Mouse (Mus musculus): ENCODE data around the gene Prkcz.
A peak's percentile ranks its signal among the peaks of the same experiment; 100 is the strongest.

Prkcz gene

DNA sequence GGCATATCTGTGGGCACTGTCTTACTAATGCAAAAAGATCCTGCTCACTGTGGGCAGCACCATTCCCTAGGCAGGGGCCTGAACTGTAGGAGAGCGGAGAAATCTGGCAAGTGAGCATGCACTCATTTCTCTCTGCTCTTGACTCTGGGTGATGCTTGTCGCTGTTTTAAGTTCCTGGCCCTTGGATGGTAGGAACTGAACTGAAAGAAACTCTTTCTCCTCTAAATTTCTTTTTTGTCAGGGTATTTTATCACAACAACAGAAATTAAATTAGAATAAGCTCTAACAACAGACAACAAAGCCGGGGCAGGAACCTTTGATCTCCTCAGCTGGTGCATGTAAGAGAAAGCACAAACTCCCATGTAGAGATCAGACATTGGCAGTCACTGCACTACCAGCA, 46.1 kb downstream of the Prkcz start:
- DNase-seq (ENCODE audit: low spot score in 2 of 2): no peak

DNA sequence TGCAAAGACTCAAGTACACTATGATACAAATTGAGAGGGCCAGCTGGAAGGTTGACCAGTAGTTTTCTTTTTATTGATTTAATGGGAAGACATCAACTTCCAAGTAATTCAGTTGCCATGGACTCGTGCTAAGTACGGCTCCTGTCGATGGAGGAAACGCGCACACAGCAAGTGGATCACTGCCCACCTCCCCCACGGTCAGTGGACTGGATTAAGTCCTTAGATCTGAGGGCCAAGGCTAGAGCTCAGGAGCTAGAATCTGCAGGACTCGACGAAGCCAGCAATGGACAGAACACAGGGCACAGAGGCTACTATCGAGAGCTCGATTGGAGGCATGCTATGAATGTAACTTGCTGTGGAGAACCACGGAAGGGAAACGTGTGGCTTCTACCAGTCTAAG, 52.5 kb downstream of the Prkcz start:
- DNase-seq (ENCODE audit: low spot score in 2 of 2): no peak

DNA sequence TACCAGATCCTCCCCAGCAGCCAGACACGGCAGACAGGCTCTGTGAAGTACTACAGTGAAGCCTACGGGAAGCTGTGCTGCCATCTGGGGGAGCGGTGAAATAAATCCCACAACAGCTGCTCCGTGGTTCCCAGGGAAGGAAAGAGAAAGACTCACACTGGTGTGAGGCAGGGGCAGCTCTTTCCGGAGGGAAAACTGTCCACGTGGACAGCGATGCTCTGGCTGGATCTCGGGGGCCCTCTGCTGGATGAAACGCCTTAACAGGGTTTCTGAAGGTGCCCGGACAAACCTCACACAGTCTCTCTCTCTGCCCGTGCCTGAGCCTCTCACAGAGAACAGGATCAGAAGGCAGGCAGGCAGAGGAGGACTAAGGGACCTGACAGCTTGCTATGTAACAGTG, 53.1 kb downstream of the Prkcz start:
- DNase-seq (ENCODE audit: low spot score in 2 of 2): peak; percentile 26 to 72

DNA sequence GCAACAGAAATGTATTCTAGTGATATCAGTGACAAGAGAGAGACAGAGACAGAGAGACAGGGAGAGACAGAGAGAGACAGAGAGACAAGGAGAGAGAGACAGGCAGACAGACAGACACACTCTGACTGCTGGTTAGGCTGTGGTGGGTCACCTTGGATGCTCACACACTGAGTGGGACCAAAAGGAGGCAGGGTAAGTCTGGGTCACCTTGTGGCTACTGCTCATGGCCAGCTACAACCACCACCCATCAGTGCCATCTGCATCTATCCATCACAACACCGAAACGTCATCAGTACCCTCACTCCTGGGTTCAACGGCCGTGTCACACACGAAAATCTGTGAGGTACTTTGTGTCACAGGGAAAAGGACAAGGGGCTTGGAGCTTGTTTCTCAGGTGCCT, 53.6 kb downstream of the Prkcz start:
- DNase-seq (ENCODE audit: low spot score in 2 of 2): no peak

DNA sequence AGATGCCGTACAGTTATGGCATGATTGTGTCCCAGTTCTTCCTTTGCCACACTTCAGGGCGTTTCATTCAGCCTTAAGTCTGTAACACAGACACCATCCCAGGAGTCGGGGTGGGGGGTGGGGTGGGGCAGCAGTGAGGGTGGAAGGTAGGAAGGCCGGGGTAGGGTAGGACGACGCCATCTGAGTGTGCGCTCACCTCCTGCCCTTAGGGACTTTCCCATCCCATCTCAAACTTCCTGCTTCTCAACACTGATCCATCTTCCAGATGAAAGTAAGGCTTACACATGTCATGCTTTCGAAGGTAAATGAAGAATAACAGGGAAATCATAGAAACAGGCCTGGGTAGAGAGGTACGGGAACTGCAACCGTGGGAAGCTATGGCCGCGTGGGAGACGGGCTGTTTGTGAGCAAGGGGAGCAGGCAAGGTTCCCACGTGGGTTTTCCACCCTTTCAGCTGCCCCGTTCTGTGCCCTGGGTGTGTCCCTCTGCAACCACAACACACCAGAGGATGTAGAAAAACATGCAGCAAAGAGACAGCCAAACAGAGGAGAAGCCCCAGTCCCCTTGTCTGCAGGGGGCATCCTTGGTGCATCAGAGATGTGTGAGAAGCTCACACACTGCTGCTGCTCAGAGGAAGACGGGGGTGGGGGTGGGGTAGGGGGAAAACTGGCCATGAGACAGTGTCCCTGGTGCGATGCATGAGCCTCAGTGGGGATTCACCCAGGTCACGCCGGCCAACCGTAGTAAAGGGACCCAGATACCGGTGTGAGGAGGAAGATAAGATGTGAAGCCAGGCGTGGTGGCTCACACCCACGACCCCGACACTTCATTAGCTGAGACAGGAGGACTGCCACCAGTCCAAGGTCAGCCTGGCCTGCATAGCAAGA, 54.6 kb downstream of the Prkcz start:
- no peak for DNase-seq (ENCODE audit: low spot score in 2 of 2)

DNA sequence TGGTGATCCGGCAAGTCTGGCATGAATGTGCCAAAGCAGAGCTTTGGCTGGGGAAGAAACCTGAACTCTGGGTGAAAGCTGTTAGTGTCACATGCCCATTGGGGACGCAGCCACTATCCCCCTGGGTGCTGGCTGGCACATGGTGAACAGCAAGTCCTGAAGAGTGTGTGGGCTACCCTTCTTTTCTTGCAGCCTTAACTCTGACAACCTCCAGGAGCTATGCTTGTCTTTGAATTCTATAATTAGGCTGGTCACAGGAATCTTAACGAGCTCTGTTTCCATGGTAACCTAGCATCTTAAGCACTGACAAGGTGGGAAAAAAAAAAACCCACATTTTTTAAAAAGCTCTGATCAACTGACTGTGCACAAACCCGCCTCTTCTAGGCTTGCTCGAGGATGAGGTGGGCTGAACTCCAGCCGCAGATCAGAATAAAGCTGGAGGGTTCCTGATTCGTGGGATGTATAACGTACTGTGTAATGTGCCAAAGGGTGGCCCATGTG, 55.6 kb downstream of the Prkcz start:
- no peak for DNase-seq (ENCODE audit: low spot score in 2 of 2)

DNA sequence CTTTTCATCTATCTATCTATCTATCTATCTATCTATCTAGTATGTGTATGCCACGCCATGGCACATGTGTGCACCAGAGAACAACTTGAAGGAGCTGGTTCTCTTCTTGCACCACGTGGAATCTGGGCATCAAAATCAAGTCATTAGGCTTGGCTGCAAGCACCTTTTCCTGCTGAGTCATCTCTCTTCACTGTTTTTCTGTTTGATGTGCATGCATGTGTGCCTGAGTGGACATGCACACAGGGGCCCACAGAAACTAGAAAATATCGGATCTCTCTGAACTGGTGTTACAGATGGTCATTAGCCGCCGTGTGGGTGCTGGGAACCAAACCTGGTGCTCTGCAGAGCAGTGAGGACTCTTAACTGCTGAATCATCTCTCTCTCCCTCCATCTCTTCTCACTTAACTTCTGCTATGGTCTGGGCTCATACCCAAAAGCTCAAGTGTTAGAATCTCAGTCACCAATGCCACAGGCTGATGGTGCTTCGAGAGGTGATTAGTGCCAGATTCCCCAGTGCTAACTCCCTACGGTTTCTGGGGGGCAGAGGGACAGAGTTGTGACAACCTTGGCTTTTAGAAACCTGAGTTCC, 56.6 kb downstream of the Prkcz start:
- DNase-seq (ENCODE audit: low spot score in 2 of 2): no peak

DNA sequence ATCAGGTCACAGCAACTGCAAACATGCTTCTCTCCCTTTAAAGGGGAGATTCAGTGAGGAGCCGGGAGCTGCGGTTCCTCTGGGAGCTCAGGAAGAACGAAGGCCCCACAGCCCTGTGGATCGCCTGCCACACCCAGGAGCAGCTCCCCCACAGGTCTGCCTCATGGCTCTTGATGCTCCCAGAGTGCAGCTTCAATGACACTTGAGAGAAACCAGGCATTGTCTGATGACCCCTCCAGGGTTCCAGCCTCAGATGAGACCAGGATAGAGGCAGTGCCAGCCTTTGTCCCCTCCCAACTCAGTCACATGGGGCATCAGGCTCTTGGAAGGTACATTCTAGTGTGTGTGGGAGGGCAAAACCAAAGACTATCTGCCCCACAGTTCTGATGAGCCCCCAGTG, 59.2 kb downstream of the Prkcz start:
- no peak for DNase-seq (ENCODE audit: low spot score in 2 of 2)

DNA sequence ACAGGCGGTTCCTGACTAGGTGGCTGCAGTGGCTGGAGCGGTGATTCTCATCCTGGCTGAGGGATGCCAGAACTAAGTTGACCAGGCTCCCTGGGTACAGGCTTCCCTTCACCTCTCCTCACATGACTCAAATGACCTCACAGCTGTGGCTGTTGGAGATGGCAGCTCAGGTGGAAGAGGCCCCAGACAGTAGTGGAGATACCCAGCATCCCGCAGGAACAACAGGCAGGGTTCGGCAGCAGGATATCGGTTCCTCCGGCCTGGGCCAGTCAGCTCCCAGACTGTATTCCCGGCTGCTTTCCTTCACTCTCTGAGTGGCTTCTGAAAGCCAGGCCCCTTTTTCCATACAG, 60.1 kb downstream of the Prkcz start:
- DNase-seq (ENCODE audit: low spot score in 2 of 2): no peak

DNA sequence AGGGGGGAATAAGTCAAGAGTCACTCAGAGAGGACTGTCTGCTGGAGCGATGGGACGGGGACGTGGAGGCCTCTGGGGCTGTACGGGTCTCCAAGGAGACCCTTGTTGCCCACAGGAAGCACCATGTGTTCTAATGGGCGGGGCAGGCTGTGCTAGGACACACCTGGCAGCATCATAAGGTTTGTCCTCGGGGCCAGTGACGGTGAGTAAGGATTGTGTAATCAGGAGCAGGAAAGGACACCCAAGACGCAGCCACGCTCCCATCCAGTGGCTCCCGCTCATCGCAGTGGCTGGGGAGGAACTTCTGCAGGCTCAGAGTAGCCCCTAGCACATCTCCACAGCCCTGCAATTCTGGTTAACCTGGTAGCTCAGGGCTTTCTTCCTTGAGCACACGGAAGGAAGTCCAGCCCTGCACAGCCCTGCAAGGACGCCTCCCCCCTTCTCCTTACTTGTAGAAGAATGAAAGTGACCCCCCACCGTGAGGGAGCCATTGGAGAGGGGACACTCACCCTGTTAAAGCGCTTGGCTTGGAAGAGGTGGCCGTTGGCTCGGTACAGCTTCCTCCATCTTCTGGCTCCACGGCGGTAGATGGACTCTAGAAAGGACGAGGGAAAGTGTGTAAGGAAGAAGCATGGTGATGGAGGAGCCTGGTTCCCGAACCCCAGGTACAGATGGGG, 60.6 kb downstream of the Prkcz start:
- no peak for DNase-seq (ENCODE audit: low spot score in 2 of 2)

DNA sequence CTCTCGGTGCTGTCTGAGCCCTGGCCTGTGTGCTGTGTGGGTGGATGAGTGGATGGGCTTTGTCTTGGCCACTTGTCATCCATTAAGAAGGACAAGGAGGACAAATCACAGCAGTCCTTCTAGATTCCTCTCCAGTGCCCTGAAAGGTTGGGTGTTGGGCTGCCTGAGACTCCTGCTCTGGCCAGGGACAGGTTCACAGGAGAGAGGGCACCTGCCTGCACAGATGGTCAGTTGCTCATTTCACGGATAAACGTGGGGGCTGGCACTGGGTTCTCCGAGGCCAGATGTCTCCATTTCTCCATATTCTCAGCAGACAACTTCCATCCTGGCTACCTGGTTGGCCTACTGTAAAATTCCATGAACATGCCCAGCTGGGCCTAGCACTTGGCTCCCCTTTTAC, 62.3 kb downstream of the Prkcz start:
- no peak for DNase-seq (ENCODE audit: low spot score in 2 of 2)

DNA sequence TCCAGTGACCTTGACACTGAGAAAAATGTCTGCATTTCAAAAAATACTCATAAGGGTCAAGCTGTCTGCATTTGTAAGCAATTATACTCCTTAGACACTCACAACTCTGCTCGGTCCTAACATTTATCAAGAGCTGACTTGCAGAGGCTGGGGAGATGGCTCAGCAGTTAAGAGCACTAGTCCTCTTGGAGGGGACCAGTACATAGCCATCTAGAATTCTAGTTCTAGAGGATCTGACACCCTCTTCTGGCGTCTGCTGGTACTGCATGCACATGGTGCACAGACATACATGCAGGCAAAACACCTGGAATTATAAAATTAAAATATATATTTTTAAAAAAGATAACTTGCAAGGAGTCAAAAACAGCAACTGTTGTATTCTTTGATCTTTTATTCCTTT, 64.1 kb downstream of the Prkcz start:
- DNase-seq (ENCODE audit: low spot score in 2 of 2): peak in 1 of 2 experiments; percentile 57

DNA sequence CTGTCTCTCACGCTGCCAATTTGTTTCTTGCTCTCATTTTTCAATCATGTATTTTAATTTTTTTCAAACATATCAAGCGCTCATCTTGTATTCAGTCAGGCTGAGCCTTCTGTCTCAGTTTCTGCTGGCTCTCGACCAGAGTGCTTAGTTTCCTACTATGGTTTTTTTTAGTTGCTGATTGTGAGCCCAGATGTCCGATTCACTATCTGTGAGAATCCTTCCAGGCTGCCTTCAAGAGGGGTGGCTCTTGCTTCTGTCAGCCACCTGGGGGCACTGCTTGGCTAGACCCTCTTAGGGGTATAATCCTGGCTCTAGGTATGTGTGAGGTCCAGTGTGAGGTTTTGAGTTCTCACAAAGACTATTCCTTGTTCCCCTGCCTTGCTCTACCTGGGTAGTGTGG, 65.2 kb downstream of the Prkcz start:
- DNase-seq (ENCODE audit: low spot score in 2 of 2): no peak

DNA sequence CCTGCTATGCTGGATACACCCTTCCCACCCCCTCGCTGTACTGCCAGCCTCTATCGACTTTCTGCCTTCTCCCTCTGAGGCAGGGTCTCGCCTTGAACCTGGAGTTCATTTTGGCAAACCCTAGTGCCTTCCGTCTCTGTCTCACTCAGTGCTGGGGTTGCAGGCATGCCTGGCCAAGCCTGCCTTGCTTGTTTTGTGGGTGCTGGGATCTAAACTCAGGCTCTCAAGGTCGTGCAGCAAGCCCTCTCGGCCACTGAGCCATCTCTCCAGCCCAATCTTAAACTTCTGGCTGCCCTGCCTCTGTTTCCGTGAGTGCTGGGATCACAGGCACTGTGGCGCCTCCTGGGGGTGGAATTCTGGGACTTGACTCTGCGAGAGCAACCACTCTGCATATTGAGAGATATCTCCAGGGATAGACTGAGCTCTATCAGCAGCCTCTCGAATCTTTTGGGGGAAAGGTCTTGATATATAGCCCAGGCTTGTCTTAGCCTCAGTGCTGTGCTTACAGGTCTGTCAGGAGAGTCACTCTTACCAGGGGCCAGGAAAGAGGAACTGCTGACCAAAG, 66.1 kb downstream of the Prkcz start:
- no peak for DNase-seq (ENCODE audit: low spot score in 2 of 2)

DNA sequence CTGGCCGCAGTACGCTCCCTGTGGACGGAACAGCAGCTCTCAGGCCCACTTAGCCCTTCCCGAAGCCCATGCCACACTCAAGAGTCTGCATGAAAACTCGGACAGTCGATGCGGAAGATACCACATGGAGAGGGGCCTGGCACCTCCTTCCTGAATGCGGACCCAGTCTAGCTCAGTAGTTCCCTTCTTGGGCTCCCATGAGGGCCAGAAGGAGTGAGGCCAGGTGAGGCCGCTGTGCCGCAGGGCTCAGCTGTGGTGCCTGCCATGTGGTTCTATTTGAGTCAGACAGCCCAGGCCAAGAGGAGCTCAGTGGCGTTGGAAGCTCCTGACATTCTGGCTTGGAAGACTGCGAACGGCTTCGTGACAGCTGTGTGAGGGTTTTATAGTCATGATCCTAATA, 66.8 kb downstream of the Prkcz start:
- no peak for DNase-seq (ENCODE audit: low spot score in 2 of 2)

DNA sequence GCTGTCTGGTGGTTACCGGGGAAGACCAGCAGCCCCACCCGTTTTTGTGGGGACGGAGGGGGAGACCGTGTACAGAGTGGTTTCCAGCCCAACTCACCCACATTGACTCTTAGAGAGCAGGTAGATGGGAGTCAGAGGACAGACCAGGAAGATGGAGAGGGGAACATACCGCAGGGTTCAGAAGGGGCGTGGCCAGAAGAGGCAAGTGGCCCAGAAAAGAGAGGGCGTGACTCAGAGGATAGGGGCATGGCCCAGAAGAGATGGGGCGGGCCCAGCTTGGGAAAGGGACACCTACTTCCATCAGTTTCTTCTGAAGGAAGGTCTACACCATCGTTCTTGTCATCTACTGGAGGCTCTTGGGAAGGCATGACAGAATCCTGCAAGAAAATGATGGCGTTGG, 68.3 kb downstream of the Prkcz start:
- DNase-seq (ENCODE audit: low spot score in 2 of 2): no peak

DNA sequence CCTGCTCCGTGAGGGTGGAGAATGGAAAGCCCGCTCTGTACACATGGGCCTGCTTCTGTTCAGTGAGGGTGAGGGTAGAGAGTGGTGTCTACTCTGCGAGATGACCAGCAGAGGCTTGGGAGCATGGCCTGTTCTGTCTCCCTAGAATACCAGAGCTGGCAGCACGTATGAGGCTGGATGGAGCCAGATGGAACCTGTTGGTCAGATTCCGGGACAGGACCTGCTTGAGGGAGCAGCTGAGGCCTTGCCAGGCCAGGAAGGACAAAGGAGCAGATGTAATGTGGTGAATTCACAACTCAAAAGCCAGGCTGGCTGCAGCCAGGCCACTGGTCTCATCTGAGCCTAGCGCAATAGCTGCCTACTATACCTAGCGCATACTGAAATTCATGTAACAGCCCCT, 71.1 kb downstream of the Prkcz start:
- DNase-seq (ENCODE audit: low spot score in 2 of 2): no peak

DNA sequence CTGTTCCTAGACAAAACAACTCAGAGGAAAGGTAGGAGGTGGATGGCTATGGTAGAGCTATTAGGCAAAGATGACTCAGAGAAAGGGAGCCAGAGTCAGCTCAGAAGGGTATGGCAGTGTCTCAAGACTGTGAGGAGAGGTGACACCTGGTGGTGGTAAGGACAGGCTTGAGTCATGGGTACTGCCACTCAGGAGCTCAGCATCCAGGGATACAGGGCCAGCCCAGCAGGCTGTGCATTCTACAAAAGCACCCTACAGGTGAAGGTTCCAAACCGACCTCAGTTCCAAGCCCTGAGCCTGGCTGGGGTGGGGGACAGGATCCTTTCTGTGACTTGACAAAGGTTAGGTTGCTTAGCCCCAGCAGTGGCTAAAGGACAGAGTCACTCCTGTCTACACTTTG, 72.6 kb downstream of the Prkcz start:
- no peak for DNase-seq (ENCODE audit: low spot score in 2 of 2)

DNA sequence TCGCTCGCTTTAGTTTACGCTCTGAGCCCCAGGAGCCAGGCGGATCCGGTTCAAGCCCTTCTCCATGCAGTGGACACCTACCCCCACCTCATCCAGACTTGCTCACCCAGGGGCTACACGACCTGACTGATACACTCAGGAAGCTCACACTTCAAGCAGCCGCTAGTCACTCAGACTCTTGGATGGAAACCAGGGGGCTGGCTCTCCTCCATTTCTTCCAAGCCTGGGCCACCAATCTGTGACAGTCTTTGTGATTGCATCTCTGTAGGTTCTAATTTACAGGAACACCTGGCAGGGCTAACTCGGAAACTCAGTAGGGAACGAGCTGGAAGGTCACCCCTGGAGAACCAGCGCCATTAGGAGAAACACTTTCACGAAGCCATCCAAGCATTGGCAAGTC, 73.4 kb downstream of the Prkcz start:
- DNase-seq (ENCODE audit: low spot score in 2 of 2): no peak

DNA sequence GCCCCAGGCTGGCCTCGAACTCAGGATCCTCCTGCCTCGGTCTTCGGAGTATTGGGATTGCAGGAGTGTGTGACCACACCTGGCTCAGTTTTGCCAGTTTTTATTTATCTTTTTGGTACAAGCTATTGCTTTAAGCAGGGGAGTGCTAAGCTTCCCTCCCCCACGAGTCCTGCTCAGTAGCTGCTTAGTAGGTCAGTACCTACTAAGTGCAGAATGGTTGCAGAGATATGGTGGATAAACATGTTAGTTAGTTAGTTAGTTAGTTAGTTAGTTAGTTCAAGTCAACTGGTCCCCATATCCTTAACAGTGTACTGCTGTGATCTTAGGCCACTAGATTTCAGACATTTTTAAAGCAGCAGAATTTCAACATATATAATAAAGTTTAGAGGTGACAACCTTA, 75.1 kb downstream of the Prkcz start:
- no peak for DNase-seq (ENCODE audit: low spot score in 2 of 2)

DNA sequence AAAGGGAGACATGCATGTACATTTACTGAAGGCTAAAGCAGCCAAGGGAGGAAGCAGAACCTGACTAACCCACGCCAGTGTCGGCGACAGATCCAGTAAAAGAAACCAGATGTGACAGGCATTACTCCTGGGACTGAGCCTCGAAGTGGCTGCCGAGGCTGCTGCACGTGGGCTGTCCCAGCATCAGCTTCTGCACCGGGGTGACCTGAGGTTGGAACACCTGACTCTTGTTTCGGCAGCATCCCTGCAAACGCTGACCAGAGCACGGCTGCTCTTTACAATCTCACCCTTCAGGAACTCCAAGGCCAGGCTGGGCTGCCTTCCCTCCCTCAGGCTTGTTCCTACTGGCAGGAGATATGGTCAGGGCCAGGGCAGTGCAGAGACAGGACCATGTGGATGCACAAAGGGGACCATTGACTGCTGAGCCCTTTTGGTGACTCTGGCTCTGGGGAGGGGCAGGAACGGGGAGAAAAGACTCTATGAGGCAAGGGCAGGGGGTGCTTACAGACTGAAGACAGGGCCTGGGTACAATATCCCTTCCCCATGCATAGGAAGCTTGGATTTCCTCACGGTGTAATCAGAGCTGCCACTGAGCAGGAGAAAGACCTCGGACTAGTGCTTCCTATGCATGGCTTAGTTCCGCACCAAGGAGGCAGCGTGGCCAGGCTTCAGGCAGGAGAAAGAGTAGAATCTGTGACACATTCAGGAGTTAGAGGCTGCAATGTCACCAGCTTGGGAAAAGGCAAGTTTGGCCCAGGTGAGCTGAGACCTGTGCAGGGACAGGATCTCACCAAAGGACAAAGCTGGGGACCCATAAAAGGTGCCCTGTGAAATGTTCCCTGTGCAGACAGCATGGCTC, 76.4 kb downstream of the Prkcz start:
- DNase-seq (ENCODE audit: low spot score in 2 of 2): no peak

DNA sequence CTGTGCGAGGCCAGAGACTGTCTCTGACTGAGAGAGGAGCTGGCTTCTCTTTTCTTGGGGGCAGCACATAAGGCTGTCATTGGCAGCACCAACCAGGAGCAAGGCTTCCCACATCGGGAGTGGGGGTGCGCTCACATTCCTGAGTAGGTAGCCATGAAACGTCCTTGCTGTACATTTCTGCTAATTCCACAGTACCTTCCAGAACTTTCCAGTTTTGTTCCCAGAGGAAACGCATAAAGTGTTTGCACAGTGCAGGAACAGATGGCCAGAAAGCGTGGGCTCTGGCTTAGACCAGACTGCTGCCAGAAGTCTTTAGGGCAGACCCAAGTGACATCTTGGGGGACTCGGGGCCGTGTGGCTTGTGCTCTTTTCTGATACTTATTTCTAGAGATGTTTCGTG, 77.6 kb downstream of the Prkcz start:
- no peak for DNase-seq (ENCODE audit: low spot score in 2 of 2)
